Mouse (Mus musculus) left cerebral cortex, adult 18-20 months (tissue): ENCODE results near the gene Lgalsl. TPM values are rescaled to one million over a fixed set of nuclear protein-coding genes. Genes with fewer than 3 reads are reported as not detected.

Experiments
- DNase-seq, 2 experiments: peaks; one replicate each; pipeline ENCODE4 v3.0.0; 2021 to 2022; ENCODE audit warnings: low spot score in 2 of 2, mixed read lengths in 1 of 2
- total RNA-seq, 2 experiments: library from RNA; stranded (reverse); gene quantifications; 2 replicates each; pipeline ENCODE4 v1.2.3; 2021

The Lgalsl gene
- total RNA-seq, 2 experiments from 2014 or later, result 77.9 to 85.3 TPM

- DNase-seq, result peak in 1 of 2 experiments; percentile 3
These were observed 1.7 kb downstream of the Lgalsl start for GRCm38 (mm10) chr11:20829056-20829686.

- DNase-seq, result no peak
These were observed 6.9 kb downstream of the Lgalsl start for GRCm38 (mm10) chr11:20823961-20824360.

- no peak for DNase-seq
These were observed 7.6 kb downstream of the Lgalsl start for GRCm38 (mm10) chr11:20823301-20823700.

GRCm38 (mm10) chr11:20821351-20821750 lies 9.5 kb downstream of the Lgalsl start:
- no peak for DNase-seq

GRCm38 (mm10) chr11:20813901-20814523 lies 16.8 kb downstream of the Lgalsl start:
- no peak for DNase-seq

- no peak for DNase-seq
These were observed 18.5 kb downstream of the Lgalsl start for GRCm38 (mm10) chr11:20812153-20812887.

- DNase-seq, result no peak
These were observed 24.2 kb downstream of the Lgalsl start for GRCm38 (mm10) chr11:20806659-20807058.

GRCm38 (mm10) chr11:20805604-20806249 lies 25.1 kb downstream of the Lgalsl start:
- DNase-seq, result no peak

GRCm38 (mm10) chr11:20804416-20804815 lies 26.4 kb downstream of the Lgalsl start:
- DNase-seq, result no peak

GRCm38 (mm10) chr11:20800277-20801092 lies 30.4 kb downstream of the Lgalsl start:
- no peak for DNase-seq

GRCm38 (mm10) chr11:20797841-20798240 lies 33.0 kb downstream of the Lgalsl start:
- DNase-seq, result no peak

- DNase-seq, result no peak
These were observed 35.4 kb downstream of the Lgalsl start for GRCm38 (mm10) chr11:20795466-20795865.

GRCm38 (mm10) chr11:20794913-20795254 lies 36.0 kb downstream of the Lgalsl start:
- DNase-seq, result no peak

- DNase-seq, result peak; percentile 83 to 85
These were observed 36.5 kb downstream of the Lgalsl start for GRCm38 (mm10) chr11:20794196-20794912.

- no peak for DNase-seq
These were observed 37.2 kb downstream of the Lgalsl start for GRCm38 (mm10) chr11:20793676-20794075.

- DNase-seq, result no peak
These were observed 38.2 kb downstream of the Lgalsl start for GRCm38 (mm10) chr11:20792667-20793066.

- no peak for DNase-seq
These were observed 39.5 kb downstream of the Lgalsl start for GRCm38 (mm10) chr11:20791334-20791733.

- no peak for DNase-seq
These were observed 41.8 kb downstream of the Lgalsl start for GRCm38 (mm10) chr11:20789015-20789414.

- DNase-seq, result no peak
These were observed 42.8 kb downstream of the Lgalsl start for GRCm38 (mm10) chr11:20788070-20788469.

GRCm38 (mm10) chr11:20786191-20786590 lies 44.7 kb downstream of the Lgalsl start:
- no peak for DNase-seq
